Mouse (Mus musculus): ENCODE data around the gene Gm21860.
A peak's percentile ranks its signal among the peaks of the same experiment; 100 is the strongest.
"Not testable (repeated sequence)": the region's sequence is repeated elsewhere in the genome, so short reads cannot be mapped to it uniquely, and the experiment has no call there.

Gm21860 gene

DNA sequence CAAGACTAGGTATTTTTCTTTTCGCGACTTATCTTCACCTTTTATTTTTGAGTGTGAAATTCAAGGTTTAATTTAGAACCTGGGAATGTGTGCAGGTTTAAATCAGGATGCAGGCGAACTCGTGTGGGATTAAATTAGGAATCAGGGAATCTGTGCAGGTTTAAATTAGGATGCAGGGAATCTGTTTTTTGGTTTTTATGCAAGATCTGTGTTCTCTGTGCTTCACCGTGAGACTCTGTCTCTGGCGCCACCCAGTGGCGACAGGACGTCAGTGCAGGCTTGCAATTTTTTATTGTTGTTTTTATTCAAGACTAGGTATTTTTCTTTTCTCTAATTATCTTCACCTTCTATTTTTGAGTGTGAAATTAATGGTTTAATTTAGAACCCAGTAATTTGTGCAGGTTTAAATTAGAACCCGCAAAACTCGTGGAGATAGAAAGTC is 22.5 kb downstream of the Gm21860 start:
- DNase-seq (ENCODE audit: extremely low spot score) = peak; percentile 57

DNA sequence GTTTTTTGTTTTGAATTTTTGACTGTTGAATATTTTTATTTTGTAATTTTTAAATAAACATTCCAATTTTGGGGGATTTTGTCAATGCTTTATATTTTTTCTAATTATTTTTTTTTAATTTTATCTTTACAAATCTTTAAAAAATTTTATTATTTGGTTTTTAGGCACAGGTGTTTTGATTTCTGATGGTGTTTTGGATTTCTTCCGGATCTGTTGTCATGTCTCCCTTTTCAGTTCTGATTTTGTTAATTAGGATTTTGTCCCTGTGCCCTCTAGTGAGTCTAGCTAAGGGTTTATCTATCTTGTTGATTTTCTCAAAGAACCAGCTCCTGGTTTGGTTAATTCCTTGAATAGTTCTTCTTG is 23.0 kb downstream of the Gm21860 start:
- DNase-seq (ENCODE audit: extremely low spot score) = not testable (repeated sequence)

DNA sequence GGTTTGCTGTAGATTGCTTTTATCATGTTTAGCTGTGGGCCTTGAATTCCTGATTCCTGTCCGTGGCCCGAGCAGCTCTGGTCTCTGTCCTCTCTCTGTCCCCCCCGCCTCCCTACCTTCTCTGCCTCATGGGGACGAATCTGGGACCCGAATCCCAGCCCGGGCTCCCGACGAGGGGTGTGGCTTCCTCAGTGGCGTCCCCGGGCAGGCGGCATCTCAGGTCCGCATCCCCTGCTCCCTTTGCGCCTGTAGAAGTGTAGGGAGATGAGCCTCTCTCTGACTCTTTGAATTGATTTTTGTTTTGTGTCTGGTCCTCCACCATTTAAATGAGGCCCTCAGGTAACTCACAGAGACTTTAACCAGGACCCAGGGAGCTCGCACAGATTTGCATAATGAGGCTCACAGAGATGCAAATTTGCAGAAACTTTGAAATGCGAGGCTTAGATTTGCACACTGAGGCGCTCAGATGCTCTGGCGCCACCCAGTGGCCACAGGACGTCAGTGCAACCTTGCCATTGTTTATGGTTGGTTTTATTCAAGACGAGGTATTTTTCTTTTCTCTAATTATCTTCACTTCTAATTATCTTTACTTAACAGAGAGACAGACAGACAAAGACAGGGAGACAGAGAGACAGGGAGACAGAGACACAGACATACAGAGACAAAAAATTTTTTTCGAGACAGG is 23.6 kb downstream of the Gm21860 start:
- peak; percentile 27 for DNase-seq (ENCODE audit: extremely low spot score)

DNA sequence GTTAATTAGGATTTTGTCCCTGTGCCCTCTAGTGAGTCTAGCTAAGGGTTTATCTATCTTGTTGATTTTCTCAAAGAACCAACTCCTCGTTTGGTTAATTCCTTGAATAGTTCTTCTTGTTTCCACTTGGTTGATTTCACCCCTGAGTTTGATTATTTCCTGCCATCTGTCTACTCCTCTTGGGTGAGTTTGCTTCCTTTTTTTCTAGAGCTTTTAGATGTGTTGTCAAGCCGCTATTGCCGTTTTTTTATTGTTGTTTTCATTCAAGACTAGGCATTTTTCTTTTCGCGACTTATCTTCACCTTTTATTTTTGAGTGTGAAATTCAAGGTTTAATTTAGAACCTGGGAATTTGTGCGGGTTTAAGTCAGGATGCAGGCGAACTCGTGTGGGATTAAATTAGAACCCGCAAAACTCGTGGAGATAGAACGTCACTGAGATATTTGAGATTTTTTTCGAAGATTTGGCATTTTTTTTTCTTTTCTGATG is 24.8 kb downstream of the Gm21860 start:
- DNase-seq (ENCODE audit: extremely low spot score) = not testable (repeated sequence)

DNA sequence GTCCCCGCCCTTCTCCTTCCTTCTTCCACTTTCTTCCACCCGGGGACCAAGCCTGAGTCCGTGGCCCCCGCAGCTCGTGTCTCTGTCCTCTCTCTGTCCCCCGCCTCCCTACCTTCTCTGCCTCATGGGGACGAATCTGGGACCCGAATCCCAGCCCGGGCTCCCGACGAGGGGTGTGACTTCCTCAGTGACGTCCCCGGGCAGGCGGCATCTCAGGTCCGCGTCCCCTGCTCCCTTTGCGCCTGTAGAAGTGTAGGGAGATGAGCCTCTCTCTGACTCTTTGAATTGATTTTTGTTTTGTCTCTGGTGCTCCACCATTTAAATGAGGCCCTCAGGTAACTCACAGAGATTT is 25.7 kb downstream of the Gm21860 start:
- DNase-seq (ENCODE audit: extremely low spot score) = peak; percentile 0

DNA sequence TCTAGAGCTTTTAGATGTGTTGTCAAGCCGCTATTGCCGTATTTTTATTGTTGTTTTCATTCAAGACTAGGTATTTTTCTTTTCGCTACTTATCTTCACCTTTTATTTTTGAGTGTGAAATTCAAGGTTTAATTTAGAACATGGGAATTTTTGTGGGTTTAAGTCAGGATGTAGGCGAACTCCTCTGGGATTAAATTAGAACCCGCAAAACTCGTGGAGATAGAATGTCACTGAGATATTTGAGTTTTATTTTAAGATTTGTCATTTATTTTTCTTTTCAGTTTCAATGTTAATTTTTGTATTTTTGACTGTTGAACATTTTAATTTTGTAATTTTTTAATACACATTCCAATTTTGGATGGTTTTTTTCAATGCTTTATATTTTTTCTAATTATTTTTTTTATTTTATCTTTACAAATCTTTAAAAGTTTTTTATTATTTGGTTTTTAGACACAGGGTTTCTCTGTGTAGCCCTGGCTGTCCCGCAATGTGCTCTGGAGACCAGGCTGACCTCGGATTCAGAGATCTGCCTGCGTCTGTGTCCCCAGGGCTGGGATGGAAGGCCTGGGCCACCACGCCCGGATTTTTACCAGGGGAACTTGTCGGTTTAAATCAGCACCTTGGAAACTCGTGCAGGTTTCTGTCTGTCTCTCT is 26.2 kb downstream of the Gm21860 start:
- not testable (repeated sequence) for DNase-seq (ENCODE audit: extremely low spot score)

DNA sequence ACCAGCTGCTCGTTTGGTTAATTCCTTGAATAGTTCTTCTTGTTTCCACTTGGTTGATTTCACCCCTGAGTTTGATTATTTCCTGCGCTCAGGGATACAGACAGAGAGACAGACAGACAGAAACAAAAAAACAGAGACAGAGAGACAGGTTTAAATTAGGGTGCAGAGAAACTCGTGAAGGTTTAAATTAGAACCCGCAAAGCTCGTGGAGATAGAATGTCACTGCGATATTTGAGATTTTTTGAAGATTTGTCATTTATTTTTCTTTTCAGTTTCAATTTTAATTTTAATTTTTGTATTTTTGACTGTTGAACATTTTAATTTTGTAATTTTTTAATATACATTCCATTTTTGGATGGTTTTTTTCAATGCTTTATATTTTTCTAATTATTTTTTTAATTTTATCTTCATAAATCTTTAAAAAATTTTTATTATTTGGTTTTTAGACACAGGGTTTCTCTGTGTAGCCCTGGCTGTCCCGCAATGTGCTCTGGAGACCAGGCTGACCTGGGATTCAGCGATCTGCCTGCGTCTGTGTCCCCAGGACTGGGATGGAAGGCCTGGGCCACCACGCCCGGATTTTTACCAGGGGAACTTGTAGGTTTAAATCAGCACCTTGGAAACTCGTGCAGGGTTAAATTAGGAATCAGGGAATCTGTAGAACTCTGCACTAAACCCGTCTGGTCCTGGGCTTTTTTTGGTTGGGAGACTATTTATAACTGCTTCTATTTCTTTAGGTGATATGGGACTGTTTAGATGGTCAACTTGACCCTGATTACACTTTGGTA is 27.3 kb downstream of the Gm21860 start:
- not testable (repeated sequence) for DNase-seq (ENCODE audit: extremely low spot score)

DNA sequence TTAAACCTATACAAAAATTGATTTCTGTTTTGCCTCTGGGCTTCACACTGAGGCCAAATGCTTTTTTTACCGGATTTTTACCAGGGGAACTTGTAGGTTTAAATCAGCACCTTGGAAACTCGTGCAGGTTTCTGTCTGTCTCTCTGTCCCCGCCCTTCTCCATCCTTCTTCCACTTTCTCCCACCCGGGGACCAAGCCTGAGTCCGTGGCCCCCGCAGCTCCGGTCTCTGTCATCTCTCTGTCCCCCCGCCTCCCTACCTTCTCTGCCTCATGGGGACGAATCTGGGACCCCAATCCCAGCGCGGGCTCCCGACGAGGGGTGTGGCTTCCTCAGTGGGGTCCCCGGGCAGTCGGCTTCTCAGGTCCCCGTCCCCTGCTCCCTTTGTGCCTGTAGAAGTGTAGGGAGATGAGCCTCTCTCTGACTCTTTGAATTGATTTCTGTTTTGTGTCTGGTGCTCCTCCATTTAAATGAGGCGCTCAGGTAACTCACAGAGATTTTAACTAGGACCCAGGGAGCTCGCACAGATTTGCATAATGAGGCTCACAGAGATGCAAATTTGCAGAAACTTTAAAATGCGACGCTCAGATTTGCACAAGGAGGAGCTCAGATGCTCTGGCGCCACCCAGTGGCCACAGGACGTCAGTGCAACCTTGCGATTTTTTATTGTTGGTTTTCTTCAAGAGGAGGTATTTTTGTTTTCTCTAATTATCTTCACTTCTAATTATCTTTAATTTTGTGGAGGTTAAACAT is 28.7 kb downstream of the Gm21860 start:
- DNase-seq (ENCODE audit: extremely low spot score) = peak; percentile 0

DNA sequence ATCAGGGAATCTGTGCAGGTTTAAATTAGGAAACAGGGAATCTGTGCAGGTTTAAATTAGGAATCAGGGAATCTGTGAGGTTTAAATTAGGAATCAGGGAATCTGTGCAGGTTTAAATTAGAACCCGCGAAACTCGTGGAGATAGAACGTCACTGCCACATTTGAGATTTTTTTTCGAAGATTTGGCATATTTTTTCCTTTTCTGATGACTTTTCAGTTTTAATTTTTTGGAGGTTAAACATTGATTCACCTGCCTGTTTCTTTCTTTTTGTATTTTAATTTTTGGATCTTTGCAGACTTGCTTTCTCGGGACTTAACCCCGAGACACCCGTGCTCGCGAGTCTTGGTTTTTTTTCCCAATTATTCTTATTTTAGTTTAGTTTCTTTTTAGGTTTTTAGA is 29.5 kb downstream of the Gm21860 start:
- not testable (repeated sequence) for DNase-seq (ENCODE audit: extremely low spot score)

DNA sequence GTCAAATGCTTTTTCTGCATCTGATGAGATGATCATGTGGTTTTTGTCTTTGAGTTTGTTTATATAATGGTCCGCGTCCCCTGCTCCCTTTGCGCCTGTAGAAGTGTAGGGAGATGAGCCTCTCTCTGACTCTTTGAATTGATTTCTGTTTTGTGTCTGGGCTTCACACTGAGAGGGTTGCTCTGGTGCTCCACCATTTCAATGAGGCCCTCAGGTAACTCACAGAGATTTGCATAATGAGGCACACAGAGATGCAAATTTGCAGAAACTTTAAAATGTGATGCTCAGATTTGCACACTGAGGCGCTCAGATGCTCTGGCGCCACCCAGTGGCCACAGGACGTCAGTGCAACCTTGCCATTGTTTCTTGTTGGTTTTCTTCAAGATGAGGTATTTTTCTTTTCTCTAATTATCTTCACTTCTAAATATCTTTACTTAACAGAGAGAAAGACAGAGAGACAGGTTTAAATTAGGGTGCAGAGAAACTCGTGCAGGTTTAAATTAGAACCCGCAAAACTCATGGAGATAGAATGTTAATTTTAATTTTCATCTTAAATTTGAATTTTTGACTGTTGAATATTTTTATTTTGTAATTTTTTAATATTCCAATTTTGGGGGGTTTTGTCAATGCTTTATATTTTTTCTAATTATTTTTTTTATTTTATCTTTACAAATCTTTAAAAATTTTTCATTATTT is 30.5 kb downstream of the Gm21860 start:
- peak; percentile 0 for DNase-seq (ENCODE audit: extremely low spot score)

DNA sequence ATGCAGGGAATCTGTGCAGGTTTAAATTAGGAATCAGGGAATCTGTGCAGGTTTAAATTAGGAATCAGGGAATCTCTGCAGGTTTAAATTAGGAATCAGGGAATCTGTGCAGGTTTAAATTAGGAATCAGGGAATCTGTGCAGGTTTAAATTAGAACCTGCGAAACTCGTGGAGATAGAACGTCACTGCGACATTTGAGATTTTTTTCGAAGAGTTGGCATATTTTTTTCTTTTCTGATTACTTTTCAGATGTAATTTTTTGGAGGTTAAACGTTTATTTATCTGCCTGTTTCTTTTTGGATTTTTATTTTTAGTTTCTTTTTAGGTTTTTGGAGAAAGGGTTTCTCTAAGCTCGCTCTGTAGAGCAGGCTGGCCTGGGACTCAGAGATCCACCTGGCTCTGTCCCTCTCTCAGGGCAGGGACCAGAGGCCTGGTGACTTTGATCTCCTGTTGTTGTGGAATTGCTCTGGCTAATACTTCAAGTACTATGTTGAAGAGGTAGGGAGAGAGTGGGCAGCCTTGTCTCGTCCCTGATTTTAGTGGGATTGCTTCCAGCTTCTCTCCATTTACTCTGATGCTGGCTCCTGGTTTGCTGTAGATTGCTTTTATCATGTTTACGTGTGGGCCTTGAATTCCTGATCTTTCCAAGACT is 31.2 kb downstream of the Gm21860 start:
- DNase-seq (ENCODE audit: extremely low spot score) = not testable (repeated sequence)

DNA sequence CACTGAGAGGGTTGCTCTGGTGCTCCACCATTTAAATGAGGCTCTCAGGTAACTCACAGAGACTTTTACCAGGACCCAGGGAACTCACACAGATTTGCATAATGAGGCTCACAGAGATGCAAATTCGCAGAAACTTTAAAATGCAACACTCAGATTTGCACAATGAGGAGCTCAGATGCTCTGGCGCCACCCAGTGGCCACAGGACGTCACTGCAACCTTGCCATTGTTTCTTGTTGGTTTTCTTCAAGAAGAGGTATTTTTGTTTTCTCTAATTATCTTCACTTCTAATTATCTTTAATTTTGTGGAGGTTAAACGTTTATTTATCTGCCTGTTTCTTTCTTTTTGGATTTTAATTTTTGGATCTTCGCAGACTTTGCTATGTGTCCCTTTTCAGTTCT is 34.1 kb downstream of the Gm21860 start:
- DNase-seq (ENCODE audit: extremely low spot score) = not testable (repeated sequence)

DNA sequence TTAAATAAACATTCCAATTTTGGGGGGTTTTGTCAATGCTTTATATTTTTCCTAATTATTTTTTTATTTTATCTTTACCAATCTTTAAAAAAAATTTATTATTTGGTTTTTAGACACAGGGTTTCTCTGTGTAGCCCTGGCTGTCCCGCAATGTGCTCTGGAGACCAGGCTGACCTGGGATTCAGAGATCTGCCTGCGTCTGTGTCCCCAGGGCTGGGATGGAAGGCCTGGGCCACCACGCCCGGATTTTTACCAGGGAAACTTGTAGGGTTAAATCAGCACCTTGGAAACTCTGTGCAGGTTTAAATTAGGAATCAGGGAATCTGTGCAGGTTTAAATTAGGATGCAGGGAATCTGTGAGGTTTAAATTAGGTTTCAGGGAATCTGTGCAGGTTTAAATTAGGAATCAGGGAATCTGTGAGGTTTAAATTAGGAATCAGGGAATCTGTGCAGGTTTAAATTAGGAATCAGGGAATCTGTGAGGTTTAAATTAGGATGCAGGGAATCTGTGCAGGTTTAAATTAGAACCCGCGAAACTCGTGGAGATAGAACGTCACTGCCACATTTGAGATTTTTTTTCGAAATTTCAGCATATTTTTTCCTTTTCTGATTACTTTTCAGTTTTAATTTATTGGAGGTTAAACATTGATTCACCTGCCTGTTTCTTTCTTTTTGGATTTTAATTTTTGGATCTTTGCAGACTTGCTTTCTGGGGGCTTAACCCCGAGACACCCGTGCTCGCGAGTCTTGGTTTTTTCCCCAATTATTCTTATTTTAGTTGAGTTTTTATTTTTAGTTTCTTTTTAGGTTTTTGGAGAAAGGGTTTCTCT is 35.0 kb downstream of the Gm21860 start:
- peak; percentile 0 for DNase-seq (ENCODE audit: extremely low spot score)

DNA sequence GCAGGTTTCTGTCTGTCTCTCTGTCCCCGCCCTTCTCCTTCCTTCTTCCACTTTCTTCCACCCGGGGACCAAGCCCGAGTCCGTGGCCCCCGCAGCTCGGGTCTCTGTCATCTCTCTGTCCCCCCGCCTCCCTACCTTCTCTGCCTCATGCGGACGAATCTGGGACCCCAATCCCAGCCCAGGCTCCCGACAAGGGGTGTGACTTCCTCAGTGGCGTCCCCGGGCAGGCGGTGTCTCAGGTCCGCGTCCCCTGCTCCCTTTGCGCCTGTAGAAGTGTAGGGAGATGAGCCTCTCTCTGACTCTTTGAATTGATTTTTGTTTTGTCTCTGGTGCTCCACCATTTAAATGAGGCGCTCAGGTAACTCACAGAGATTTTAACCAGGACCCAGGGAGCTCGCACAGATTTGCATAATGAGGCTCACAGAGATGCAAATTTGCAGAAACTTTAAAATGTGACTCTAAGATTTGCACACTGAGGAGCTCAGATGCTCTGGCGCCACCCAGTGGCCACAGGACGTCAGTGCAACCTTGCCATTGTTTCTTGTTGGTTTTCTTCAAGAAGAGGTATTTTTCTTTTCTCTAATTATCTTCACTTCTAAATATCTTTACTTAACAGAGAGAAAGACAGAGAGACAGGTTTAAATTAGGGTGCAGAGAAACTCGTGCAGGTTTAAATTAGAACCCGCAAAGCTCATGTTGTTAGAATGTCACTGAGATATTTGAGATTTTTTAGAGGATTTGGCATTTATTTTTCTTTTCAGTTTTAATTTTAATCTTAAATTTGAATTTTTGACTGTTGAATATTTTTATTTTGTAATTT is 35.8 kb downstream of the Gm21860 start:
- DNase-seq (ENCODE audit: extremely low spot score) = not testable (repeated sequence)

DNA sequence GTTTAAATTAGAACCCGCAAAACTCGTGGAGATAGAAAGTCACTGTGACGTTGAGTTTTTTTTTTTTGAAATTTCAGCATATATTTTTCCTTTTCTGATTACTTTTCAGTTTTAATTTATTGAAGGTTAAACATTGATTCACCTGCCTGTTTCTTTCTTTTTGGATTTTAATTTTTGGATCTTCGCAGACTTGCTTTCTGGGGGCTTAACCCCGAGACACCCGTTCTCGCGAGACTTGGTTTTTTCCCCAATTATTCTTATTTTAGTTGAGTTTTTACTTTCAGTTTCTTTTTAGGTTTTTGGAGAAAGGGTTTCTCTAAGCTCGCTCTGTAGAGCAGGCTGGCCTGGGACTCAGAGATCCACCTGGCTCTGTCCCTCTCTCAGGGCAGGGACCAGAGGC is 36.6 kb downstream of the Gm21860 start:
- not testable (repeated sequence) for DNase-seq (ENCODE audit: extremely low spot score)

DNA sequence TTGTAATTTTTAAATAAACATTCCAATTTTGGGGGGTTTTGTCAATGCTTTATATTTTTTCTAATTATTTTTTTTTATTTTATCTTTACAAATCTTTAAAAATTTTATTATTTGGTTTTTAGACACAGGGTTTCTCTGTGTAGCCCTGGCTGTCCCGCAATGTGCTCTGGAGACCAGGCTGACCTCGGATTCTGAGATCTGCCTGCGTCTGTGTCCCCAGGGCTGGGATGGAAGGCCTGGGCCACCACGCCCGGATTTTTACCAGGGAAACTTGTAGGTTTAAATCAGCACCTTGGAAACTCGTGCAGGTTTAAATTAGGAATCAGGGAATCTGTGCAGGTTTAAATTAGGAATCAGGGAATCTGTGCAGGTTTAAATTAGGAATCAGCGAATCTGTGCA is 37.1 kb downstream of the Gm21860 start:
- not testable (repeated sequence) for DNase-seq (ENCODE audit: extremely low spot score)
